10 mouse cellular contexts compared by ENCODE assay signal in genomic region chr9:47624565-47625520, GRCm38 (mm10).
DNase-seq lines count a peak whose midpoint lies in the region; ATAC-seq and TF ChIP-seq lines count a peak whose summit lies in the region.
"Had no signal": no experiment of that assay in that cellular context is flagged by ENCODE, and none has a peak within 500 bp of the region (broad histone marks: within the 10 kb centered on the region; RNA-seq: fewer than 3 reads in every experiment).

No protein-coding gene starts in this region.

- H3K9ac ChIP-seq in forebrain, postnatal 0 days = no peak overlapping the region
- H3K9ac ChIP-seq in liver, adult 2 months (ENCODE audit: low read depth, low read length) = peak overlapping the region; percentile 22; the same call in 1 of the 2 replicates
- no peak overlapping the region for H3K9ac ChIP-seq in stomach, postnatal 0 days (ENCODE audit: low read length)
- no peak overlapping the region for H3K9ac ChIP-seq in hindbrain, embryonic 13.5 days
- H3K9ac ChIP-seq: limb, embryonic 12.5 days had no signal

- WGBS in forebrain, postnatal 0 days = 54% methylated on average over 17 of the region's 17 CpGs
- 95% methylated on average over 17 of the region's 17 CpGs for WGBS in forebrain, embryonic 10.5 days
- WGBS in liver, adult 2 months = 13% methylated on average over 17 of the region's 17 CpGs
- 54% methylated on average over 17 of the region's 17 CpGs for WGBS in stomach, postnatal 0 days
- WGBS in hindbrain, embryonic 13.5 days = 88% methylated on average over 17 of the region's 17 CpGs

- no peaks in the 10 kb centered on the region for H3K9me3 ChIP-seq in forebrain, postnatal 0 days (ENCODE audit: low read length)
- no peaks in the 10 kb centered on the region for H3K9me3 ChIP-seq in forebrain, embryonic 10.5 days
- no peaks in the 10 kb centered on the region for H3K9me3 ChIP-seq in stomach, postnatal 0 days (ENCODE audit: control insufficient read depth, low read length)
- no peaks in the 10 kb centered on the region for H3K9me3 ChIP-seq in hindbrain, embryonic 13.5 days
- H3K9me3 ChIP-seq: limb, embryonic 12.5 days had no signal

- TF ChIP-seq POLR2A in liver, adult 2 months (IDR thresholded peaks at IDR 0.05; ENCODE audit: extremely low read depth, insufficient read depth, low read length) = no peak

- no peak overlapping the region for H3ac ChIP-seq in C2C12 (ENCODE audit: control insufficient read depth, insufficient read length, low read depth)

- TF ChIP-seq EP300 in stomach, postnatal 0 days (optimal IDR thresholded peaks at IDR 0.05) = no peak

- H3K79me3 ChIP-seq in C2C12 (ENCODE audit: low read depth) = peaks cover 55% of the 10 kb centered on the region

- peak; percentile 58 for DNase-seq in forebrain, postnatal 0 days
- no peak for DNase-seq in forebrain, embryonic 10.5 days (ENCODE audit: extremely low spot score, low spot score)
- peak; percentile 84 for DNase-seq in gonadal fat pad, adult 2 months (ENCODE audit: low read depth)
- DNase-seq in liver, adult 2 months (ENCODE audit: extremely low read depth, low read depth, low spot score) = peak; percentile 99
- DNase-seq in stomach, postnatal 0 days (ENCODE audit: low spot score) = no peak

- H3K27ac ChIP-seq in forebrain, postnatal 0 days (ENCODE audit: low read depth, low read length) = no peak overlapping the region
- H3K27ac ChIP-seq in forebrain, embryonic 10.5 days = no peak overlapping the region
- peak overlapping the region; percentile 91 for H3K27ac ChIP-seq in liver, adult 2 months (replicated peaks; ENCODE audit: insufficient read depth, low read depth, low read length)
- H3K27ac ChIP-seq in stomach, postnatal 0 days (replicated peaks) = 0 out of 2 replicates have a peak overlapping the region, but pooled peaks have one; percentile 1
- H3K27ac ChIP-seq in hindbrain, embryonic 13.5 days = no peak overlapping the region
- H3K27ac ChIP-seq: limb, embryonic 12.5 days had no signal

- H3K79me2 ChIP-seq in C2C12 (ENCODE audit: control insufficient read depth, insufficient read depth) = peaks cover 88% of the 10 kb centered on the region
- peaks cover 6% of the 10 kb centered on the region; the same call in 1 of the 2 replicates for H3K79me2 ChIP-seq in liver, adult 2 months (ENCODE audit: control insufficient read depth, insufficient read depth, low read length)

- no peak for TF ChIP-seq CTCF in forebrain, postnatal 0 days (IDR thresholded peaks at IDR 0.05; ENCODE audit: low read depth)
- TF ChIP-seq CTCF in C2C12 (IDR thresholded peaks at IDR 0.05; ENCODE audit: control insufficient read depth, insufficient read depth, insufficient read length) = no peak
- TF ChIP-seq CTCF in liver, adult 2 months (IDR thresholded peaks at IDR 0.05; ENCODE audit: low read depth, low read length) = no peak
- no peak for TF ChIP-seq CTCF in stomach, postnatal 0 days (IDR thresholded peaks at IDR 0.05; ENCODE audit: low read depth)

- peak; percentile 84 for ATAC-seq in forebrain, postnatal 0 days
- peak; percentile 86; the same call in 1 of the 2 replicates for ATAC-seq in stomach, postnatal 0 days (ENCODE audit: low FRiP score, low TSS enrichment)
- no peak for ATAC-seq in erythroblast, adult 5-6 weeks (replicated peaks; ENCODE audit: low FRiP score, poor library complexity, severe bottlenecking)
- no peak for ATAC-seq in hindbrain, embryonic 13.5 days (ENCODE audit: low FRiP score)

- 0 out of 2 replicates have a peak, but pooled peaks cover 7% of the 10 kb centered on the region for H3K4me1 ChIP-seq in forebrain, postnatal 0 days (ENCODE audit: insufficient read depth)
- peaks cover 41% of the 10 kb centered on the region for H3K4me1 ChIP-seq in forebrain, embryonic 10.5 days
- H3K4me1 ChIP-seq in liver, adult 2 months (ENCODE audit: control insufficient read depth, insufficient read depth, low read length) = peaks cover 10% of the 10 kb centered on the region
- H3K4me1 ChIP-seq in stomach, postnatal 0 days (replicated peaks; ENCODE audit: control insufficient read depth, insufficient read depth) = peaks cover 6% of the 10 kb centered on the region
- peaks cover 36% of the 10 kb centered on the region for H3K4me1 ChIP-seq in hindbrain, embryonic 13.5 days (replicated peaks)

- no peaks in the 10 kb centered on the region for H3K36me3 ChIP-seq in forebrain, postnatal 0 days (ENCODE audit: insufficient read depth)
- H3K36me3 ChIP-seq in forebrain, embryonic 10.5 days (replicated peaks) = 0 out of 2 replicates have a peak, but pooled peaks cover 3% of the 10 kb centered on the region
- no peaks in the 10 kb centered on the region for H3K36me3 ChIP-seq in C2C12 (ENCODE audit: control insufficient read depth, insufficient read depth)
- H3K36me3 ChIP-seq in liver, adult 2 months (ENCODE audit: control insufficient read depth, insufficient read depth, low read length) = no peaks in the 10 kb centered on the region
- H3K36me3 ChIP-seq in stomach, postnatal 0 days (ENCODE audit: control insufficient read depth, insufficient read depth, low read length) = no peaks in the 10 kb centered on the region
- H3K36me3 ChIP-seq in hindbrain, embryonic 13.5 days = no peaks in the 10 kb centered on the region
- H3K36me3 ChIP-seq: limb, embryonic 12.5 days had no signal

- no peak overlapping the region for H3K4me3 ChIP-seq in forebrain, postnatal 0 days (ENCODE audit: low read depth, low read length)
- H3K4me3 ChIP-seq in forebrain, embryonic 10.5 days = no peak overlapping the region
- H3K4me3 ChIP-seq in C2C12 (ENCODE audit: insufficient read depth, poor library complexity, severe bottlenecking) = no peak overlapping the region
- peak overlapping the region; percentile 9 for H3K4me3 ChIP-seq in liver, adult 2 months (ENCODE audit: insufficient read depth, low read depth, low read length)
- no peak overlapping the region for H3K4me3 ChIP-seq in stomach, postnatal 0 days (ENCODE audit: low read depth, low read length)
- H3K4me3 ChIP-seq in hindbrain, embryonic 13.5 days = no peak overlapping the region
- H3K4me3 ChIP-seq: limb, embryonic 12.5 days had no signal

- H3K27me3 ChIP-seq in forebrain, postnatal 0 days (ENCODE audit: insufficient read depth, low read length) = no peaks in the 10 kb centered on the region
- H3K27me3 ChIP-seq in forebrain, embryonic 10.5 days (ENCODE audit: poor library complexity, severe bottlenecking) = no peaks in the 10 kb centered on the region
- no peaks in the 10 kb centered on the region for H3K27me3 ChIP-seq in C2C12 (ENCODE audit: control insufficient read depth, insufficient read depth, insufficient read length)
- no peaks in the 10 kb centered on the region for H3K27me3 ChIP-seq in liver, adult 2 months (ENCODE audit: control insufficient read depth, insufficient read depth, low read length)
- H3K27me3 ChIP-seq in stomach, postnatal 0 days (ENCODE audit: control insufficient read depth, insufficient read depth, low read length) = no peaks in the 10 kb centered on the region
- H3K27me3 ChIP-seq in hindbrain, embryonic 13.5 days = no peaks in the 10 kb centered on the region
- H3K27me3 ChIP-seq: CH12.LX; limb, embryonic 12.5 days had no signal

- no peak overlapping the region for H3K4me2 ChIP-seq in forebrain, postnatal 0 days (ENCODE audit: low read depth)
- peak overlapping the region; percentile 2 for H3K4me2 ChIP-seq in stomach, postnatal 0 days (replicated peaks; ENCODE audit: low read depth)
- H3K4me2 ChIP-seq in hindbrain, embryonic 13.5 days = no peak overlapping the region
- H3K4me2 ChIP-seq: limb, embryonic 12.5 days had no signal

TF ChIP-seq in C2C12, 6 proteins besides CTCF, POLR2A, EP300 and RAD21:
- TF ChIP-seq FOSL1 (IDR thresholded peaks at IDR 0.05; ENCODE audit: insufficient read depth, low read length, poor library complexity, severe bottlenecking) (no peak), CEBPB (IDR thresholded peaks at IDR 0.05; ENCODE audit: low read depth) (peak; percentile 6)

Comparison
In these comparisons a context has a peak if more than half of its experiments do, and no peak if none do; other contexts are left out.
1. DNase-seq: peak in forebrain, postnatal 0 days (single experiment), gonadal fat pad, adult 2 months (single experiment) and liver, adult 2 months (single experiment); none in forebrain, embryonic 10.5 days (single experiment) and stomach, postnatal 0 days (single experiment).
2. ATAC-seq: peak in forebrain, postnatal 0 days (single experiment) and stomach, postnatal 0 days (single experiment); none in erythroblast, adult 5-6 weeks (single experiment) and hindbrain, embryonic 13.5 days (single experiment).
3. H3K27ac ChIP-seq: peak in liver, adult 2 months (single experiment) and stomach, postnatal 0 days (single experiment); none in forebrain, postnatal 0 days (single experiment), forebrain, embryonic 10.5 days (single experiment) and hindbrain, embryonic 13.5 days (single experiment).